25 mouse cellular contexts compared by ENCODE assay signal in genomic region chr13:115130035-115130434, GRCm38 (mm10).
"Had no signal": no experiment of that assay in that cellular context is flagged by ENCODE, and none has a peak within 500 bp of the region (broad histone marks: within the 10 kb centered on the region; RNA-seq: fewer than 3 reads in every experiment).

No protein-coding gene starts in this region.

- H3K4me1 ChIP-seq: hindbrain, embryonic 10.5 days; hindbrain, embryonic 12.5 days; intestine, embryonic 15.5 days; limb, embryonic 15.5 days had no signal

- ATAC-seq: hindbrain, embryonic 16.5 days; inflammation-experienced regulatory T-cells, adult 6 months; intestine, embryonic 15.5 days; liver, embryonic 12.5 days had no signal

- H3K36me3 ChIP-seq: hindbrain, embryonic 10.5 days; hindbrain, embryonic 12.5 days; intestine, embryonic 15.5 days; kidney, embryonic 15.5 days; limb, embryonic 13.5 days; limb, embryonic 15.5 days; liver, embryonic 12.5 days had no signal

- H3K27ac ChIP-seq: hindbrain, embryonic 10.5 days; hindbrain, embryonic 12.5 days; hindbrain, embryonic 14.5 days; intestine, embryonic 15.5 days; kidney, embryonic 15.5 days; kidney, postnatal 0 days; limb, embryonic 13.5 days; limb, embryonic 15.5 days; liver, embryonic 12.5 days had no signal

- H3K9me3 ChIP-seq: hindbrain, embryonic 10.5 days; hindbrain, embryonic 12.5 days; intestine, embryonic 15.5 days; kidney, embryonic 15.5 days; limb, embryonic 13.5 days; limb, embryonic 15.5 days; liver, embryonic 12.5 days had no signal

- DNase-seq: gastrocnemius, postnatal 10 days; gastrocnemius, postnatal 36 days; heart, adult 18-20 months; heart, postnatal 10 days; heart, postnatal 4 days; kidney, adult 11 months; kidney, adult 2 months; kidney, adult 9 months; kidney, postnatal 14 days; kidney, postnatal 36 days; layer of hippocampus, adult 9-11 months; layer of hippocampus, postnatal 36 days; left cerebral cortex, postnatal 4 days had no signal

- H3K4me3 ChIP-seq: hindbrain, embryonic 10.5 days; hindbrain, embryonic 12.5 days; intestine, embryonic 15.5 days; kidney, embryonic 15.5 days; limb, embryonic 13.5 days; limb, embryonic 15.5 days; liver, embryonic 12.5 days had no signal

- H3K27me3 ChIP-seq: hindbrain, embryonic 12.5 days; intestine, embryonic 15.5 days; kidney, embryonic 15.5 days; limb, embryonic 13.5 days; limb, embryonic 15.5 days; liver, embryonic 12.5 days had no signal

- H3K9ac ChIP-seq: hindbrain, embryonic 12.5 days; hindbrain, embryonic 14.5 days; intestine, embryonic 15.5 days; kidney, embryonic 15.5 days; limb, embryonic 13.5 days; limb, embryonic 15.5 days; liver, embryonic 12.5 days had no signal

- H3K4me2 ChIP-seq: heart, embryonic 11.5 days; hindbrain, embryonic 12.5 days; hindbrain, embryonic 14.5 days; intestine, embryonic 15.5 days; kidney, embryonic 15.5 days; limb, embryonic 13.5 days; limb, embryonic 15.5 days; liver, embryonic 12.5 days had no signal
